Mouse (Mus musculus): ENCODE results near the gene Tmed6.

DNA sequence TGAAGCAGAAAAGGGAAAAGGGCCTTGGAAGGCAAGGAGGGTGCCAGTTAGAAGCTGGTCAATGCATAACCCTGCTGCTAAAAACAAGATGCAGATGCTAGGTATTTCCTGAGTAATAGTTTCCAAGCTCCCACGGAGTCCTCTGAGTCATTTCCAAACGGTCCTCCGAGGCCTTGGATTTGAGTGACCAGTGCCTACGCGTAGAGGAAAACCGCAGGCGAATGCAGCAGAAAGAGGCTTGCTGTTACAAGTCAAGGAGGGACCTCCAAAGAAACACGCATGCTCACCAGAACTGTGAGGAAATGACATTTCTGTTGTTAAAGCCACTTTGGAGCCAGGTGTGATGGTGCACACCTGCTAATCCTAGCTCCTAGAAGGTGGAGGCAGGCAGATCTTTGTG lies 42.0 kb downstream of the Tmed6 start:
- TF ChIP-seq MYOG (IDR thresholded peaks at IDR 0.05; ENCODE audit: control insufficient read depth, extremely low read depth, insufficient read length) = no peak
- no peak for TF ChIP-seq CTCF (IDR thresholded peaks at IDR 0.05; ENCODE audit: control insufficient read depth, insufficient read depth, insufficient read length)
- TF ChIP-seq USF1 (IDR thresholded peaks at IDR 0.05; ENCODE audit: low read depth) = no peak
- no peak for TF ChIP-seq MAX (IDR thresholded peaks at IDR 0.05)
